Mouse (Mus musculus): ENCODE data around the gene Trnp1.

DNA sequence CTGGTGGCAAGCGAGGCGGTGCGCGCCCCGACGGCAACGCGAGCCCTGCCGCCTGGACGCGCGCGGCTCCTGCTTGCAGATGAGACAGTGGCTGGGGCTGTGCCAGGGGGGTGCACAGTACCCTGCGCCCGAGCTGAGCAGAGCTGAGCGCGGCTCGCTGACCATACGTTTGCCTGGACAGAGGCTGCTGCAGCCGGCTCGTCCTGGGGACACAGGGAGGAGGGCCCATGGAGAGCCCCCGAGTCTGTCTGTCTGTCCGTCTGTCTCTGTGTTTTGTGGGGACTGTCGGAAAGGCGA lies 21.0 kb upstream of the Trnp1 start:
- TF ChIP-seq CTCF (IDR thresholded peaks at IDR 0.05; ENCODE audit: low read depth, low read length) (no peak), POLR2A (IDR thresholded peaks at IDR 0.05; ENCODE audit: borderline replicate concordance, low read depth, low read length) (no peak)
